Mouse (Mus musculus) megakaryocyte, embryonic 14.5 days (primary cell): Measurements from ENCODE around the gene Ms4a15. TPM values are rescaled to one million over a fixed set of nuclear protein-coding genes. Genes with fewer than 3 reads are reported as not detected.

ENCODE experiments used
- H3K27me3 ChIP-seq: replicated peaks from 2 replicates; pipeline ENCODE3; 2012; ENCODE audit warnings: inconsistent platforms
- H3K36me3 ChIP-seq: replicated peaks from 2 replicates; pipeline ENCODE3; 2012; ENCODE audit warnings: low read length, inconsistent platforms, mixed read lengths
- H3K4me1 ChIP-seq: 2 replicates; pipeline ENCODE4 v1.6.1; 2012; ENCODE audit warnings: inconsistent platforms
- H3K4me3 ChIP-seq: replicated peaks from 2 replicates; pipeline ENCODE3; 2012; ENCODE audit warnings: moderate library complexity, mild to moderate bottlenecking, inconsistent platforms
- H3K9me3 ChIP-seq: 2 replicates; pipeline ENCODE4 v1.6.1; 2012; ENCODE audit warnings: inconsistent platforms
- FLI1 ChIP-seq: IDR thresholded peaks from 2 replicates; pipeline ENCODE4 v1.6.1; 2012; ENCODE audit warnings: low read length, inconsistent platforms, mixed read lengths
- GATA1 ChIP-seq: IDR thresholded peaks from 3 replicates; pipeline ENCODE4 v1.6.1; 2012; ENCODE audit warnings: mixed read lengths, low read length, inconsistent platforms, borderline replicate concordance
- polyA plus RNA-seq: library from polyadenylated mRNA; stranded (reverse); fragments of >175 nt; gene quantifications from 2 replicates; pipeline ENCODE4 v1.2.3, GENCODE M21; 2012; ENCODE audit warnings: low replicate concordance; ENCODE audit not compliant: insufficient read depth

The Ms4a15 gene
- polyA plus RNA-seq, 1 experiment = not detected

DNA sequence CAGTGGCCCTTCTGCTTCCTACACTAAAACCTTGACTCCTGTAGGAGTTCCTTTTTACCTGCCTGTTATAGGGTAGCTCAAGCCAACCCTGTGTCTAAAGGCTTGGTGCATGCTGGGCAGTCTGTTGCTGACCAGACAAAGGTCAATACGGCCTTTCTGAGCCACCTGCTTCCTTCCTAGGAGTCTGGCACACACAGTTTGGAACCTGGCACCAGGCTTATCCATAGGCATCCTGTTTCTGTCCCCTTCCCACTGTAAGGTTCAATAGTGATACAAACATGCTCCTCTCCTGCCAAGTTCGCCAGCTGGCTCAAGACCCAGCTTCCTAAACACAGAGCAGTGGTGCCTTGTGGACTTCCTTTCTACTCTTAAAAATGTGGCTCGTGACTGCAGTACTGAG, 46.5 kb downstream of the Ms4a15 start:
- peaks cover 48% of the 10 kb centered on the region for H3K36me3 ChIP-seq
- H3K4me1 ChIP-seq = peaks cover 45% of the 10 kb centered on the region
- TF ChIP-seq GATA1 (no peak), FLI1 (no peak)
- peaks cover 2% of the 10 kb centered on the region for H3K27me3 ChIP-seq
- H3K4me3 ChIP-seq = peak overlapping the region; percentile 95
- H3K9me3 ChIP-seq = no peaks in the 10 kb centered on the region

DNA sequence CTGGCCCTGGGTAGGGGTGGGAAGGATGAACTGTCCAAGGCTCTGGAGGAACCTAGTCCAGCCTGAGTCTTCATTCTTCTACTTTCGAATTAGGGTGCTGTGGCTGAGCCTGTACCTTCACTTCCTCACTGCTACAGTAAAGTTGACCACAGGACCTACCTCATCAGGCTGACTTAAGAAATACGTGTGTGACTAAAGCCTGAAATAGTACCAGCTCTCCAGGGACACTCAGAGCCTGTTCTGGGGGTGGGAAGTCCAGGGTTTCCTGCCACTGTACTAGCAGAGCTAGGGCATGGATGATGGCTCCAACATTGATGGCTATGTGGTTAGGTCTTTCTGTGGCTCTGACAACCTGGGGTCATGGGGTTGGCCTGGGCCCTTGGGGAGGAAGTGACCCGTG, 49.1 kb downstream of the Ms4a15 start:
- peaks cover 61% of the 10 kb centered on the region for H3K36me3 ChIP-seq
- no peaks in the 10 kb centered on the region for H3K9me3 ChIP-seq
- no peak for TF ChIP-seq FLI1
- TF ChIP-seq GATA1 = no peak
- H3K4me1 ChIP-seq = peaks cover 41% of the 10 kb centered on the region
- no peaks in the 10 kb centered on the region for H3K27me3 ChIP-seq
- no peak overlapping the region for H3K4me3 ChIP-seq

DNA sequence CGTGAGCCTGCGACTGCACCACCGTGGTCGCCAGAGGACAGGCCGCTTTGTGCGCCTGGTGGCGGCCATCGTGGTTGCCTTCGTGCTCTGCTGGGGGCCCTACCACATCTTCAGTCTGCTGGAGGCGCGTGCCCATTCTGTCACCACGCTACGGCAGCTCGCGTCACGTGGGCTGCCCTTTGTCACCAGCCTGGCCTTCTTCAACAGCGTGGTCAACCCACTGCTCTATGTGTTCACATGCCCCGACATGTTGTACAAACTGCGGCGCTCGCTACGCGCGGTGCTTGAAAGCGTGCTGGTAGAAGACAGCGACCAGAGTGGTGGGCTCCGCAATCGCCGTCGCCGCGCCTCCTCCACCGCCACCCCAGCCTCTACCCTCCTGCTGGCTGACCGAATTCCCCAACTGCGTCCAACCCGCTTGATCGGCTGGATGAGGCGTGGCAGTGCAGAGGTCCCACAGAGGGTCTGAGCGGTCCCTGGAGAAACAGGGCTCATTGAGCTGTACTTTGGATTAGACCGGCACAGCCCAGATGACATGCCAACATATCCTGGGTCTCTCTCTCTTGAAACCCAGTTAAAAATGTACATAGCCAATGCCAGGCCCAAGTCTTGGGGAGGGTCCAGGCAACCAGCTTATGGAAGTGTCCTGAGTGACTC, 52.1 kb downstream of the Ms4a15 start:
- H3K9me3 ChIP-seq = peaks cover 4% of the 10 kb centered on the region; the same call in 1 of the 2 replicates
- peaks cover 53% of the 10 kb centered on the region for H3K36me3 ChIP-seq
- H3K27me3 ChIP-seq = peaks cover 18% of the 10 kb centered on the region
- H3K4me3 ChIP-seq = no peak overlapping the region
- TF ChIP-seq GATA1 (no peak), FLI1 (no peak)
- H3K4me1 ChIP-seq = peaks cover 29% of the 10 kb centered on the region

DNA sequence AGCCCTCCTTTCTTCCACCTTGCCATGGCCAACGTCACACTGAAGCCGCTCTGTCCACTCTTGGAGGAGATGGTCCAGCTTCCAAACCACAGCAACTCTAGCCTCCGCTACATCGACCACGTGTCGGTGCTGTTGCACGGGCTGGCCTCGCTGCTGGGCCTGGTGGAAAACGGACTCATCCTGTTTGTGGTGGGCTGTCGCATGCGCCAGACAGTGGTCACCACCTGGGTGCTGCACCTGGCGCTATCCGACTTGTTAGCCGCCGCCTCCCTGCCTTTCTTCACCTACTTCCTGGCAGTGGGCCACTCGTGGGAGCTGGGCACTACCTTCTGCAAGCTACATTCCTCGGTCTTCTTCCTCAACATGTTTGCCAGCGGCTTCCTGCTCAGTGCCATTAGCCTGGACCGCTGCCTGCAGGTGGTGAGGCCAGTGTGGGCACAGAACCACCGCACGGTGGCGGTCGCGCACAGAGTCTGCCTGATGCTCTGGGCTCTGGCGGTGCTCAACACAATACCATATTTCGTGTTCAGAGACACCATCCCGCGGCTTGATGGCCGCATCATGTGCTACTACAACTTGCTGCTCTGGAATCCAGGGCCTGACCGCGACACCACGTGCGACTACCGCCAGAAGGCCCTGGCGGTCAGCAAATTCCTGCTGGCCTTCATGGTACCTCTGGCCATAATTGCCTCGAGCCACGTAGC, 52.8 kb downstream of the Ms4a15 start:
- Histone ChIP-seq H3K4me3 (no peak overlapping the region), H3K9me3 (peaks cover 5% of the 10 kb centered on the region; the same call in 1 of the 2 replicates), H3K4me1 (peaks cover 28% of the 10 kb centered on the region), H3K27me3 (peaks cover 18% of the 10 kb centered on the region), H3K36me3 (peaks cover 50% of the 10 kb centered on the region)
- TF ChIP-seq FLI1 (no peak), GATA1 (no peak)

DNA sequence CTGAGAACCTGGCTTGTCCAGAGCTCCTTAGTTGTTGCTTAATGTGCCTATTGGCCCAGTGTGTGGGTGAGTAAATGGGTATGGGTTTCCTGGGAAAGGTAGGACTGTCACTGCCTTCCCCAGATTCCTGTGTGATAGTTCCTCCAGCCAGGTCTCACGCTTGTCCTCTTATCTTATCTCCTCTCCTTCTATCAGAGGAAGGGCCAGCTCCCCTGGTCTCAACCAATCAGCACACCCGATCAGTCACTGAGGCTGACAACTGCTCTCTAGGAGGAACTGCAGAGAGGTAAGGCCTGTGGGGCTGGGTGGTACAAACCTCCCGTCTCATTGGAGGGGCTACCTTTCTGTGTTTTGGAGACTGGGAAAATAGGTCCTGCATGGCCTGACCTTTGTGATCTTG, 54.3 kb downstream of the Ms4a15 start:
- H3K36me3 ChIP-seq = peaks cover 35% of the 10 kb centered on the region
- H3K4me3 ChIP-seq = no peak overlapping the region
- peaks cover 26% of the 10 kb centered on the region for H3K27me3 ChIP-seq
- TF ChIP-seq FLI1 (no peak), GATA1 (no peak)
- peaks cover 17% of the 10 kb centered on the region for H3K4me1 ChIP-seq
- H3K9me3 ChIP-seq = peaks cover 5% of the 10 kb centered on the region; the same call in 1 of the 2 replicates

DNA sequence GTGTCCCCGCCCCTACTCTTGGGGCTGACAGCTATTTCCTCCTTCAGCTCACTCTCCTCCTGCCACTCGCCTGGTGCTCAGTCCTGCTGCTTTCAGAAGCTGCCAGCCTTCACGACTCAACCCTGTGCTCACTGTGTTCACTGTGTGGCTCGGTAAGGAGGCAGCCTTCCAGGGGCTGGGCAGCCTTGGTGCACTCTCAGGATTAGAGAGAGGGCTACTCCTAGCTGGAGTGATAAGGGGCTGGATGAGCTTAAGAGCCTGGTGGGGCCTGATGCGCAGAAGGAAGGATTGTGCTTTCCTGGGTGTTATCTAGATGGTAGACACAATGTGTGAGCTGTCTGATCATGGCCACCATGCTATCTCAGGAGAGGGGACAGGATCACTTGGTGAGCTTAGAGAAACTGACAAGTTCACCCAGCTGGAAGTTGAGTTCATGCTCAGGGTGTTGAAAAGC, 55.9 kb downstream of the Ms4a15 start, which contains the start of gene Ptgdr2:
Ptgdr2 (plus strand) TSS at position 51 of the 454 bp plus-strand sequence.
- Histone ChIP-seq H3K4me3 (peak within 1 kb of the TSS; percentile 75), H3K27me3 (peaks cover 26% of the 10 kb centered on the region)
- no peak for TF ChIP-seq FLI1
- TF ChIP-seq GATA1 = no peak

DNA sequence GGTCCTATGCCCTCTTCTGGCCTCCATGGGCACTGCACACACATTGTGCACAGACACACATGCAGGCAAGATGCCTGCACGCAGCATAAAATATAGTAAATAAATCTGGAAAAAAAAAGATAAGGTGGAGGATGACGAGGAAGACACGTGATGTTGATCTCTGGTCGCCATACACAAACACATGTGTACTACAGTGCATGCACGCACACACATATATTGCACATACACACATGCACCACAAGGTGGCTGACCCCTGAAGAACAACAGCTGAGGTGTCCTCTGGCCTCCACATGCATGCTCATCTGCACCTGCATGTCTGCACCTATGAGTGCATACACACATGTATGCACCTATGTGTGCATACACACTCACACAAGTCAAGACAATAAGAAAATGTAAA, 57.0 kb downstream of the Ms4a15 start:
- peaks cover 31% of the 10 kb centered on the region for H3K27me3 ChIP-seq
- H3K4me1 ChIP-seq = peaks cover 16% of the 10 kb centered on the region
- TF ChIP-seq FLI1 = no peak
- TF ChIP-seq GATA1 = no peak
- peaks cover 9% of the 10 kb centered on the region for H3K36me3 ChIP-seq
- peaks cover 14% of the 10 kb centered on the region for H3K9me3 ChIP-seq
- H3K4me3 ChIP-seq = peak overlapping the region; percentile 75

More for the DNA sequence above, 55.9 kb downstream of the Ms4a15 start, which contains the start of gene Ptgdr2:
- Histone ChIP-seq H3K9me3 (peaks cover 5% of the 10 kb centered on the region; the same call in 1 of the 2 replicates), H3K36me3 (peaks cover 19% of the 10 kb centered on the region), H3K4me1 (peaks cover 16% of the 10 kb centered on the region)

DNA sequence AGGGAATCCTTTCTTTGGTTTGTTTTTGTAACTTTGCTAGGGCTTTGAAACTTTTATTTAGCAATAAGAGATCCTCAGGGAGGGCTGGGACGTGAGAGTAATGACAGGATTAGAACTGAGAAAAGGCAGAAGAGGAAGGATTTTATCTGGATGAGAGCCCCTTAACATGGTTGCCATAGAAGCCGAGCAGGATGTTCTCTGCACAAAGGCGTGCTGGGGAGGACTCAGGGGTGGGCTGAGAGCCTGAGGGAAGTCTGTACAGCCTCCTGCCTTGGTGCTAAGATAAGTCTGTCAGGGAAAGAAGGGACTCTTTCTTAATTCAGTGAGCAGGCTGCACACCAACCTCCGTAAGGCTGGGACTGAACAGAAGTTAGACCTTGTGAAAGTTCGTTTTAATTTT, 58.0 kb downstream of the Ms4a15 start:
- no peak overlapping the region for H3K4me3 ChIP-seq
- peaks cover 8% of the 10 kb centered on the region for H3K4me1 ChIP-seq
- H3K9me3 ChIP-seq = peaks cover 15% of the 10 kb centered on the region
- no peaks in the 10 kb centered on the region for H3K36me3 ChIP-seq
- peaks cover 36% of the 10 kb centered on the region for H3K27me3 ChIP-seq
- TF ChIP-seq GATA1 (no peak), FLI1 (no peak)

DNA sequence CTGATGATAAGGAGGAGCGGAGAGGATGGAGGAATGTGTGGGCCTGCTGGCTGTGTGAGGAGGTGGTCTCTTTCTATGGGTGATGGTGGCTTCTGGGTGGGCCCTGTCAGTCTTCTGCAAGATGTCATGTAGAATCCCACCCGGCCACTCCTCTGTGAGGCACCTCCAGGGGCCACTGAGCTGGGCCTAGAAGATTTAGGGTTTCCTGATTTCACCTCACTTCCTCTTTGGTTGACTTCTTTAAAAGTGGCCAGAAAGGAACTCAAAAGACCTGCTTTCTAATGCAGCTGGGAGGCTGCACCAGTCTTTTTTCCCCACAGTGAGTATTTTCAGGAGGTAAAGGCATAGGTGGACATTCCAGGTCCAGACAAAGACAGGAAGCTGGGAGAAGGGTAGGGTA, 62.4 kb downstream of the Ms4a15 start:
- peaks cover 32% of the 10 kb centered on the region for H3K27me3 ChIP-seq
- H3K4me3 ChIP-seq = no peak overlapping the region
- H3K9me3 ChIP-seq = peaks cover 13% of the 10 kb centered on the region
- H3K36me3 ChIP-seq = no peaks in the 10 kb centered on the region
- no peak for TF ChIP-seq FLI1
- no peak for TF ChIP-seq GATA1
- no peaks in the 10 kb centered on the region for H3K4me1 ChIP-seq

Other genes starting within 250 kb of the Ms4a15 start
- not detected in 2 replicates for gene Cd6, start 163.2 kb downstream of the Ms4a15 start, polyA plus RNA-seq
- gene Slc15a3, start 153.5 kb downstream of the Ms4a15 start, polyA plus RNA-seq = 13.1 and 29.4 TPM in 2 replicates
- 1.0 and 2.9 TPM in 2 replicates for gene Tmem132a, start 123.3 kb downstream of the Ms4a15 start, polyA plus RNA-seq
- gene Tmem109, start 111.2 kb downstream of the Ms4a15 start, polyA plus RNA-seq = 6.7 and 17.2 TPM in 2 replicates
- gene Prpf19, start 98.0 kb downstream of the Ms4a15 start, polyA plus RNA-seq = 16.9 and 54.8 TPM in 2 replicates
- not detected in 2 replicates for gene Zp1, start 72.6 kb downstream of the Ms4a15 start, polyA plus RNA-seq
- not detected in 2 replicates for gene Ptgdr2, start 56.1 kb downstream of the Ms4a15 start, polyA plus RNA-seq
- 25.4 and 33.6 TPM in 2 replicates for gene Ccdc86, start 44.0 kb downstream of the Ms4a15 start, polyA plus RNA-seq
- not detected in 2 replicates for gene Ms4a10, start 18.6 kb downstream of the Ms4a15 start, polyA plus RNA-seq
- gene Ms4a18, start 24.8 kb upstream of the Ms4a15 start, polyA plus RNA-seq = not detected in 2 replicates
- not detected in 2 replicates for gene Ms4a8a, start 87.9 kb upstream of the Ms4a15 start, polyA plus RNA-seq
- not detected in 2 replicates for gene 1700017D01Rik, start 137.6 kb upstream of the Ms4a15 start, polyA plus RNA-seq
- not detected in 2 replicates for gene 1700025F22Rik, start 172.1 kb upstream of the Ms4a15 start, polyA plus RNA-seq
- gene Ms4a13, start 203.5 kb upstream of the Ms4a15 start, polyA plus RNA-seq = not detected in 2 replicates
- not detected in 2 replicates for gene Ms4a12, start 239.2 kb upstream of the Ms4a15 start, polyA plus RNA-seq